Mouse (Mus musculus) megakaryocyte progenitor cell, adult 5-6 weeks (primary cell): ENCODE results near the gene Olfr304. TPM values are rescaled to one million over a fixed set of nuclear protein-coding genes. Genes with fewer than 3 reads are reported as not detected.
"Not testable (repeated sequence)": the region's sequence is repeated elsewhere in the genome, so short reads cannot be mapped to it uniquely, and the experiment has no call there.

Source experiments
- ATAC-seq: replicated peaks from 2 replicates; pipeline ENCODE4 v1.8.0; 2016; ENCODE audit warnings: mild to moderate bottlenecking, moderate TSS enrichment, inconsistent platforms; ENCODE audit not compliant: poor library complexity
- total RNA-seq, 2 experiments: library from RNA; stranded (forward) in 1 of 2; stranded (reverse) in 1 of 2; fragments of 157-497, 149-512 nt in 1 of 2; fragments of 200-1000 nt in 1 of 2; gene quantifications; 2 replicates each; pipeline versions ENCODE4 v1.2.3 to v1.2.4; 2015 to 2017

Olfr304 gene
- total RNA-seq (2015) (not detected in 2 replicates), total RNA-seq (2017) (not detected in 2 replicates)

DNA sequence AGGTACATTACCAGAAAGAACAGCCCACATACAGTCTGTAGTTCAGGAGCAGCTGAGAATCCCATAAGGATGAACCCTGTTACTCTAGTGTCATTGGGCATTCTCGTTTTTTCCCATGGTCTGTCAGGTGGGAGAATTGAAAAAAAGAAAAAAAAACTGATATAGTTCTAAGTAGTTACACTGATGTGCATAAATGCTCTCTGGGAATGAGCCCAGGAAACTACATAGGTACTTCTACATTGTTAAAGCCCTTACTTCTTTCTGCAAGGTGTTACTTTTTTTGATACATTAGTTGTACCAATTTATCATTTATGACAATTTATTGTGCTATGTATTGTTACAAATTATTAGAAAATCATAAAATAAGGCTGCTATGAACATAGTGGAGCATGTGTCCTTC lies at the start of gene Olfr304:
Gene Olfr304 (minus strand): TSS at position 101 of the 400 bp plus-strand sequence.
- no peak for ATAC-seq

DNA sequence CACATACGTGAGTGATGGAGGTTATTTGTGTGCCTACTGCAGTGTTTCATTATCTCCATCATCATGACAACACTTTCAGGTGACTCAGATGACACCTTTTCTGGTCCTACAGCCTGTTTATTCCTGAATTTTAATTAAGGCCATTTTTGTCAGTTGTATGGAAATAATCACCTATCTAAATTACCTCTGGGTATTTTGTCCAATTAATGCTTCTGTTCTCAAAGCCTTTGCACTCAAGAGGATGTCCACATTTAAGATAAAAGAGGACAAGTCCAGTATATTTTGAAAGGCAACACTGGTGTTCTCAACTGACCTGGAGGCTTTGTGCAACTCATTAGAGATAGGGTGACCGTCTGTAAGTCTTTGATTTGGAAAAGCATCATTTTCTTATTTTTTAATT lies 17.1 kb upstream of the Olfr304 start, which contains the start of gene Olfr301:
Gene Olfr301 (plus strand): TSS at position 301 of the 400 bp plus-strand sequence.
- ATAC-seq = no peak

DNA sequence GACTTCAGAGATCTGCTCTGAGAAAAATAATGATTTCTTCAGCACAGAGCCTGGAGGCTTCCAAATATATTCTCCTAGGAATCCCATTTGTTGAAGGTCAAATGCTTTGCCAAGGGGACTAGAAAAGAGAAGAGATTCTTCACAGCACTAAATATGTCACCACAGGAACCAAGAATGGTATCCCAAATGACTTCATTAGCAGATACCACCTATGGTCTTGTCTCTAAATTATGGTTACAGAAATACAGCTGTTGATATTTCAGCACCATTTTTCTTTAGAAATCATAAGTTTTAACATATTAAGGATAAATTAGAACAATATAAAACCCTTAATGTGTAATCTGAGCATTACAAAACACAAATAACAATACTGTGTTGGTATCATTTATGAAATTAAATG lies 11.2 kb upstream of the Olfr304 start, which contains the start of gene Olfr303:
Gene Olfr303 (minus strand): TSS at position 101 of the 400 bp plus-strand sequence.
- ATAC-seq = no peak

DNA sequence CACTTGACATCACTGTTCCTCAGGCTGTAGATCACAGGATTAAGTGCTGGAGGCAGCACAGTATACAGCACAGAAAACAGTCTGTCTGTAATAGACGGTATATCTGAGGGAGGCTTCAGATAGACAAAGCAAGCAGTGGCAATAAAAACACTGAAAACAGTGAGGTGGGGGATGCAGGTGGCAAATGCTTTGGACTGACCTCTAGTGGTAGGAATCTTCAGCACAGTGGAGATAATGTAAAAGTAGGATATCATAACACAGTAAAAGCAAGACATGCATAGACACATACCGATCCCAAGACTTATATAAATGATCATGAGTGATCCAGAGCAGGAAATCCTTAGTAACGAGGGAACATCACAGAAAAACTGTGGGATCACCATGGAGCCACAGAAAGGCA lies 689 bp downstream of the Olfr304 start:
- no peak for ATAC-seq

DNA sequence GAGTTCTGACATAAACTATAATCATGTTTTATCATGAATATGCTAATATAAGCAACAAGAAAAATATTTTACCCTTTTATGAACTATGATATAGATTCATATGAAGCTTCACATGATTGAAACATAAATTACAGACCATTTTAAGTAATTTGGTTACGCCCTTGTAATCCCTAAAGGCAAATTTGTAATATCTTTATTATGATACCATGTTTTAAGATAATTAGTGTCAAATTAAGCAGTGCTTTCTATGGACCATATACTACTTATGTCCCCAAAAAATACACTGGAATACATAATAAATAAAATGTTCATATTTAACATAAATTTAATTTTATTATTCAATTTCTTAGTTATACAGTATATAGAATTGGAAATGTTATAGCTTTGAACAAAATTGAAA lies 19.6 kb downstream of the Olfr304 start, which contains the start of gene Olfr305:
Gene Olfr305 (minus strand): TSS at position 101 of the 400 bp plus-strand sequence.
- ATAC-seq = no peak

DNA sequence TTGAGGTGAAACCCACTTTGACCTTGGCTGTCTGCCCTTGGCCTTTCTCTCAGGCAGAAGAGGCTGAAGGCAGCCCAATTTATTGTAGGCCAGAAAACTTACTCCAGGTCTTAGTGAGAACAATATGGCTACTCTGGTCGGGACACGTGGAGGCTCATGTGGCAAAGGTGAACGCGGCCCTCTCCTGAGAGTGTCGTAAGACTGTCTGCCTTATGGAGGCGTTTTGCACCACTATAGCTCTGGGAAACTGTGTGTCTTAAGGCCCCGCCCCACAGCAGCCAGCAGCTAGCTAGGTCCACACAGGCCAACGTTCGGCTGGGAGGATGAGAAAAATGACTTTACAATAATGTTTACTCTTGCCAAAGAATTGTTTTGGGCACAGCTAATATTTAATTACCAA lies 40.2 kb downstream of the Olfr304 start:
- not testable (repeated sequence) for ATAC-seq

DNA sequence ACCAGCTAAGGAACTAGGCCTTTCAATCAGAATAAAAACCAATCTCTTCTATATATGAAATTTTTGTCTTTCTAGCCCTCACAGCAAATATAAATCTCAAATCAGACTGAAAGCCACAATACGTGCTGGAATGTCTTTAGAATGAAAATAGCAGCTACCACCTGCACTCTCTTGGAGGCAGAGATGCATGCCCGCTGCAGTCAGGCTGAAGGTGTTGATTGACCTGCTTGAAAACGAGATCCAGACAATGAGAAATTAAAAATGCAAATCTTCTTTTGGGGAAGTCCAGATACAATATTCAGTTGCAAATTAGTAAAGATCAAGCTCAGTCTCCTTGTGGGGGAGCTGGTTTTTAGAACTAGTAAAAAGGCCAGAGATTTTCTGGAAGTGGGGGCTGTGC lies 42.2 kb downstream of the Olfr304 start:
- no peak for ATAC-seq

DNA sequence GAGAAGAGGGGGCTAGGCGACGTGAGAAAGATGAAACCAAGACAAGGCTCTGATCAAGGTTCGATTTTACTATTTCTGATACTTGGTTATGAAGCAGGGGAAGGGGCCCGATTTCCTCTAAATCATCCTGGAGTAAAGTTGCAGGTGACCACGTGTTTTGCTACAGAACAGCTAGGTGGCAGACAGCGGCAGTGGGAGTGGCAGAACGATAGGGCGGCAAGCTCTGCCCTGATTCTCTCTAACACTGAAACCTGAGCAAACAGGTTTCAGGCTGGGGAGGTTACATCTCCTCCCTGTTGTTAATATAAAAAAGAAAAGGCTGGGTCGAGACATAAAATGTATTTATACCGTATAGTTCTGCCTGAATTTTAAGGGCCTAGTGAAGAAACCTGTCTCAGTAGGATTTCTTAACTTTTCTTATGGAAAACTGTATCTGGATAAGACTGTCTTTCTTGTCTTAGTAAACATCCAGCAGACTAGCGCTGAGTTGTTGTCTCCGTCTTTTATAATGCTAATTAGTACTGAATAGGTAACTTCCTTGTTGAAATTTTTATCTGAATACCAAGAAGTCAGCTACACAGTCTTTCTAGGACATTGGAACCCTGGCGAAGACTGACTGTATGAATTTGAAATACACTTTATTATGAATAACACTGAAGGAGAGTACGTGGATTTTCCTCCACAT lies 43.4 kb downstream of the Olfr304 start:
- no peak for ATAC-seq

DNA sequence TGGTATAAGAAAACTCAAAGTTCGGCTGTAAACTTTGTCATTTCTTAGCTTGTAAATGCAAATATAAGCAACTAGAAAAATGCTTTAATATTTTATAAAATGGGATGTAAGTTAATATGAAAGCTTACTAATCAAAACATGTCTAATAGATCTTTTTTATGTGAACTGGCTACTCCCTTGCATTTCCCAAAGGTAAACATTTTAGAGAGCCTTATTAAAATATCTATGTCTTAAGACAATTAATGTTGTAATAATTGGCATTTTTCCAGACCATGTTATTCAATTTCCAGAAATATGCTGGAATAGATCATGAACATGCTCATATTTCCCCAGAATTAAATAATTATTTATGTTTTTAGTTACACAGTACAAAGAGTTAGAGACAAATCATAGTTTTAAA lies 49.0 kb downstream of the Olfr304 start, which contains the start of gene Olfr307:
Gene Olfr307 (minus strand): TSS at position 101 of the 400 bp plus-strand sequence.
- no peak for ATAC-seq

Other genes starting within 250 kb of the Olfr304 start
- not detected in 2 replicates for gene Vmn2r75, start 214.9 kb downstream of the Olfr304 start, total RNA-seq (2015)
- gene Vmn2r75, start 214.9 kb downstream of the Olfr304 start, total RNA-seq (2017) = not detected in 2 replicates
- gene Vmn2r76, start 140.3 kb downstream of the Olfr304 start, total RNA-seq (2015) = not detected in 2 replicates
- gene Vmn2r76, start 140.3 kb downstream of the Olfr304 start, total RNA-seq (2017) = not detected in 2 replicates
- gene Olfr310, start 109.5 kb downstream of the Olfr304 start, total RNA-seq (2015) = not detected in 2 replicates
- gene Olfr310, start 109.5 kb downstream of the Olfr304 start, total RNA-seq (2017) = not detected in 2 replicates
- not detected in 2 replicates for gene Olfr309, start 73.0 kb downstream of the Olfr304 start, total RNA-seq (2015)
- not detected in 2 replicates for gene Olfr309, start 73.0 kb downstream of the Olfr304 start, total RNA-seq (2017)
- not detected in 2 replicates for gene Olfr308, start 61.0 kb downstream of the Olfr304 start, total RNA-seq (2015)
- not detected in 2 replicates for gene Olfr308, start 61.0 kb downstream of the Olfr304 start, total RNA-seq (2017)
- not detected in 2 replicates for gene Olfr307, start 49.1 kb downstream of the Olfr304 start, total RNA-seq (2015)
- gene Olfr307, start 49.1 kb downstream of the Olfr304 start, total RNA-seq (2017) = not detected in 2 replicates
- gene Olfr305, start 19.7 kb downstream of the Olfr304 start, total RNA-seq (2015) = not detected in 2 replicates
- gene Olfr305, start 19.7 kb downstream of the Olfr304 start, total RNA-seq (2017) = not detected in 2 replicates
- gene Olfr303, start 11.1 kb upstream of the Olfr304 start, total RNA-seq (2015) = not detected in 2 replicates
- gene Olfr303, start 11.1 kb upstream of the Olfr304 start, total RNA-seq (2017) = not detected in 2 replicates
- gene Olfr301, start 17.2 kb upstream of the Olfr304 start, total RNA-seq (2015) = not detected in 2 replicates
- gene Olfr301, start 17.2 kb upstream of the Olfr304 start, total RNA-seq (2017) = not detected in 2 replicates
- gene Olfr299, start 73.3 kb upstream of the Olfr304 start, total RNA-seq (2015) = not detected in 2 replicates
- gene Olfr299, start 73.3 kb upstream of the Olfr304 start, total RNA-seq (2017) = not detected in 2 replicates
- not detected in 2 replicates for gene Olfr298, start 105.8 kb upstream of the Olfr304 start, total RNA-seq (2015)
- gene Olfr298, start 105.8 kb upstream of the Olfr304 start, total RNA-seq (2017) = not detected in 2 replicates
- not detected in 2 replicates for gene Olfr297, start 133.3 kb upstream of the Olfr304 start, total RNA-seq (2015)
- not detected in 2 replicates for gene Olfr297, start 133.3 kb upstream of the Olfr304 start, total RNA-seq (2017)
- not detected in 2 replicates for gene Olfr295, start 197.2 kb upstream of the Olfr304 start, total RNA-seq (2015)
- gene Olfr295, start 197.2 kb upstream of the Olfr304 start, total RNA-seq (2017) = not detected in 2 replicates
- not detected in 2 replicates for gene Olfr294, start 230.0 kb upstream of the Olfr304 start, total RNA-seq (2015)
- not detected in 2 replicates for gene Olfr294, start 230.0 kb upstream of the Olfr304 start, total RNA-seq (2017)